Mouse (Mus musculus) forebrain, postnatal 0 days (tissue): ENCODE measurements around the gene Camk2g. TPM values are rescaled to one million over a fixed set of nuclear protein-coding genes. Genes with fewer than 3 reads are reported as not detected.
A peak's percentile ranks its signal among the peaks of the same experiment; 100 is the strongest.

Experiments used
- ATAC-seq: fragments of 200-750 bp; cut with Nextera tagmentation; 2 replicates; pipeline ENCODE4 v1.8.0; 2017; ENCODE audit warnings: mild to moderate bottlenecking, moderate library complexity
- DNase-seq: peaks from one replicate; pipeline ENCODE4 v3.0.0-alpha.2; 2015
- H3K27ac ChIP-seq: fragments of 300-500 bp; sonication (generic); 2 replicates; pipeline ENCODE4 v1.5.1; 2014; ENCODE audit warnings: low read depth, mild to moderate bottlenecking, antibody characterized with exemption, low read length, moderate library complexity, mixed read lengths
- H3K27me3 ChIP-seq: fragments of 300-500 bp; sonication (generic); 2 replicates; pipeline ENCODE4 v1.6.1; 2014; ENCODE audit warnings: mild to moderate bottlenecking, low read length, mixed read lengths; ENCODE audit not compliant: insufficient read depth
- H3K36me3 ChIP-seq: fragments of 300-500 bp; sonication (generic); 2 replicates; pipeline ENCODE4 v1.6.1; 2014; ENCODE audit warnings: mild to moderate bottlenecking, moderate library complexity; ENCODE audit not compliant: insufficient read depth
- H3K4me1 ChIP-seq: fragments of 300-500 bp; sonication (generic); 2 replicates; pipeline ENCODE4 v1.6.1; 2014; ENCODE audit warnings: antibody characterized with exemption; ENCODE audit not compliant: insufficient read depth
- H3K4me2 ChIP-seq: fragments of 300-500 bp; sonication (generic); 2 replicates; pipeline ENCODE4 v1.6.1; 2014; ENCODE audit warnings: low read depth, mild to moderate bottlenecking, moderate library complexity
- H3K4me3 ChIP-seq: fragments of 300-500 bp; sonication (generic); 2 replicates; pipeline ENCODE4 v1.5.1; 2014; ENCODE audit warnings: low read depth, low read length, mixed read lengths
- H3K9ac ChIP-seq: fragments of 300-500 bp; sonication (generic); 2 replicates; pipeline ENCODE4 v1.6.1; 2014; ENCODE audit warnings: mild to moderate bottlenecking
- H3K9me3 ChIP-seq: fragments of 300-500 bp; sonication (generic); 2 replicates; pipeline ENCODE4 v1.6.1; 2016; ENCODE audit warnings: low read length
- CTCF ChIP-seq: sonication (generic); IDR thresholded peaks from 2 replicates; pipeline ENCODE4 v1.5.1; 2016; ENCODE audit warnings: antibody characterized with exemption, control low read depth, low read depth
- WGBS: fragments of 180-500 bp; shearing (Covaris S2); extraction: QIAGEN DNeasy Blood & Tissue Kit; methylation state at CpG from one replicate; pipeline ENCODE4 v1.1.7; 2014; 5-methylcytosine and 5-hydroxymethylcytosine counted together
- polyA plus RNA-seq: library from polyadenylated mRNA; unstranded; fragments of >200 nt; fragmentation: Nextera tagmentation; extraction: Ambion mirVana; gene quantifications from 2 replicates; pipeline ENCODE4 v1.2.1, GENCODE M21; 2015
- total RNA-seq: library from RNA; depleted of rRNA; stranded (reverse); fragments of >200 nt; gene quantifications from 2 replicates; pipeline ENCODE4 v1.2.3, GENCODE M21; 2014

Gene Camk2g
- total and polyA plus RNA-seq, 2 experiments from 2014 or later, result 145 to 231 TPM

- TF ChIP-seq CTCF, result no peak
- no peak for ATAC-seq
- peak overlapping the region; percentile 95 for H3K27ac ChIP-seq
- no peaks in the 10 kb centered on the region for H3K27me3 ChIP-seq
- DNase-seq, result peak; percentile 13
- H3K4me2 ChIP-seq, result peak overlapping the region; percentile 71
- peak overlapping the region; percentile 86 for H3K9ac ChIP-seq
- H3K4me1 ChIP-seq, result peaks cover 28% of the 10 kb centered on the region
- H3K4me3 ChIP-seq, result peak overlapping the region; percentile 83
- 11% methylated on average over 27 of the region's 27 CpGs for WGBS
- peaks cover 38% of the 10 kb centered on the region for H3K36me3 ChIP-seq
- H3K9me3 ChIP-seq, result no peaks in the 10 kb centered on the region
Measured at GRCm38 (mm10) chr14:20695761-20696520, 97.9 kb downstream of the Camk2g start.

GRCm38 (mm10) chr14:20694884-20695760, 98.8 kb downstream of the Camk2g start, which contains the start of gene Fut11:
TSS of gene Fut11 (plus strand) at chr14:20694968.
- ATAC-seq, result peak; percentile 93
- Histone ChIP-seq H3K4me1 (peaks cover 28% of the 10 kb centered on the region), H3K36me3 (peaks cover 43% of the 10 kb centered on the region), H3K27ac (peak within 1 kb of the TSS; percentile 95), H3K4me3 (peak within 1 kb of the TSS; percentile 83), H3K9ac (peak within 1 kb of the TSS; percentile 86), H3K4me2 (peak within 1 kb of the TSS; percentile 71), H3K27me3 (no peaks in the 10 kb centered on the region), H3K9me3 (no peaks in the 10 kb centered on the region)
- 1% methylated on average over 102 of the region's 111 CpGs for WGBS
- no peak for TF ChIP-seq CTCF
- DNase-seq, result peak; percentile 94

- Histone ChIP-seq H3K36me3 (peaks cover 50% of the 10 kb centered on the region), H3K27me3 (no peaks in the 10 kb centered on the region), H3K4me1 (peaks cover 28% of the 10 kb centered on the region), H3K27ac (peak overlapping the region; percentile 95), H3K9ac (peak overlapping the region; percentile 86), H3K4me3 (peak overlapping the region; percentile 83), H3K9me3 (no peaks in the 10 kb centered on the region), H3K4me2 (peak overlapping the region; percentile 71)
- 47% methylated on average over 13 of the region's 13 CpGs for WGBS
- no peak for TF ChIP-seq CTCF
- ATAC-seq (no peak), DNase-seq (no peak)
Measured at GRCm38 (mm10) chr14:20694185-20694883, 99.6 kb downstream of the Camk2g start.

- ATAC-seq (no peak), DNase-seq (no peak)
- Histone ChIP-seq H3K27ac (no peak overlapping the region), H3K27me3 (no peaks in the 10 kb centered on the region), H3K9me3 (no peaks in the 10 kb centered on the region), H3K4me1 (peaks cover 26% of the 10 kb centered on the region), H3K4me3 (no peak overlapping the region), H3K36me3 (peaks cover 57% of the 10 kb centered on the region), H3K9ac (no peak overlapping the region), H3K4me2 (no peak overlapping the region)
- no peak for TF ChIP-seq CTCF
- WGBS, result 95% methylated on average over 10 of the region's 10 CpGs
Measured at GRCm38 (mm10) chr14:20693589-20694101, 100.2 kb downstream of the Camk2g start.

GRCm38 (mm10) chr14:20691772-20692171, 102.1 kb downstream of the Camk2g start:
- H3K36me3 ChIP-seq, result peaks cover 71% of the 10 kb centered on the region
- ATAC-seq, result no peak
- no peak overlapping the region for H3K27ac ChIP-seq

GRCm38 (mm10) chr14:20689009-20689408, 104.9 kb downstream of the Camk2g start:
- ATAC-seq (no peak), DNase-seq (no peak)
- Histone ChIP-seq H3K4me3 (no peak overlapping the region), H3K4me2 (no peak overlapping the region), H3K27ac (no peak overlapping the region), H3K27me3 (no peaks in the 10 kb centered on the region), H3K9ac (no peak overlapping the region), H3K4me1 (no peaks in the 10 kb centered on the region), H3K36me3 (peaks cover 95% of the 10 kb centered on the region), H3K9me3 (no peaks in the 10 kb centered on the region)
- 91% methylated on average over 2 of the region's 2 CpGs for WGBS
- TF ChIP-seq CTCF, result no peak

More at GRCm38 (mm10) chr14:20691772-20692171, 102.1 kb downstream of the Camk2g start:
- H3K4me3 ChIP-seq, result no peak overlapping the region
- no peak for TF ChIP-seq CTCF
- H3K9me3 ChIP-seq, result no peaks in the 10 kb centered on the region
- WGBS, result 94% methylated on average over 6 of the region's 6 CpGs
- peaks cover 11% of the 10 kb centered on the region for H3K4me1 ChIP-seq
- H3K4me2 ChIP-seq, result no peak overlapping the region
- H3K27me3 ChIP-seq, result no peaks in the 10 kb centered on the region
- no peak for DNase-seq
- no peak overlapping the region for H3K9ac ChIP-seq
